Mouse (Mus musculus): ENCODE measurements around the gene Setd1a.

DNA sequence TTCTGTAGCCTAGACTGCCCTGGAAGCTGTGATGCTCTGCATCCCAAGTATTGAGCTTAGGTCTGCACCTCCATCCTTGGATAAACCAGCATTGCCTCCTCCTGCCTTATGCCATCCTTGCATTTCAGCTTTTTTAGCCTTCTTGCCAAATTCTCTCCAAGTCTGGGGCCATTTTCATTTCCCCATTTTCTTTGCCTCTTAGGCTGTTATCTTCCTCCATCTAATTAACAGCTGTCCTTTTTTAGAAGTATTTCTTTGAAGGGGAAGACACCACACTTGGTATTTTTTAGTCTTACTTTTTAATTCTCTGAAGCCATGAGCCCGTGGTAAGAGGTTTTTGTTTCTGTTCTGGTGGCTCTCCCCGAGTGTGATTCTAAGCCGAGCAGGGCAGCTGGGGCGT lies 12.8 kb upstream of the Setd1a start:
- TF ChIP-seq CTCF (IDR thresholded peaks at IDR 0.05): no peak
- TF ChIP-seq POLR2A (IDR thresholded peaks at IDR 0.05; ENCODE audit: insufficient read depth, low read depth, low read length): no peak
